Mouse (Mus musculus) neutrophil, adult 5-6 weeks (primary cell): ENCODE results near the gene Ddx25. TPM values are rescaled to one million over a fixed set of nuclear protein-coding genes. Genes with fewer than 3 reads are reported as not detected.

Experiments
- ATAC-seq: fragments of 151-379, 151-347 bp; 2 replicates; pipeline ENCODE4 v1.8.0; 2017; ENCODE audit warnings: mild to moderate bottlenecking, moderate TSS enrichment; ENCODE audit not compliant: insufficient number of reproducible peaks, poor library complexity, low FRiP score, severe bottlenecking; ENCODE audit errors: extremely low read depth
- total RNA-seq: library from RNA; stranded (forward); fragments of 200-1000 nt; gene quantifications from 2 replicates; pipeline ENCODE4 v1.2.3, GENCODE M21; 2017

Ddx25 gene
- total RNA-seq = 1.3 and 1.5 TPM in 2 replicates

DNA sequence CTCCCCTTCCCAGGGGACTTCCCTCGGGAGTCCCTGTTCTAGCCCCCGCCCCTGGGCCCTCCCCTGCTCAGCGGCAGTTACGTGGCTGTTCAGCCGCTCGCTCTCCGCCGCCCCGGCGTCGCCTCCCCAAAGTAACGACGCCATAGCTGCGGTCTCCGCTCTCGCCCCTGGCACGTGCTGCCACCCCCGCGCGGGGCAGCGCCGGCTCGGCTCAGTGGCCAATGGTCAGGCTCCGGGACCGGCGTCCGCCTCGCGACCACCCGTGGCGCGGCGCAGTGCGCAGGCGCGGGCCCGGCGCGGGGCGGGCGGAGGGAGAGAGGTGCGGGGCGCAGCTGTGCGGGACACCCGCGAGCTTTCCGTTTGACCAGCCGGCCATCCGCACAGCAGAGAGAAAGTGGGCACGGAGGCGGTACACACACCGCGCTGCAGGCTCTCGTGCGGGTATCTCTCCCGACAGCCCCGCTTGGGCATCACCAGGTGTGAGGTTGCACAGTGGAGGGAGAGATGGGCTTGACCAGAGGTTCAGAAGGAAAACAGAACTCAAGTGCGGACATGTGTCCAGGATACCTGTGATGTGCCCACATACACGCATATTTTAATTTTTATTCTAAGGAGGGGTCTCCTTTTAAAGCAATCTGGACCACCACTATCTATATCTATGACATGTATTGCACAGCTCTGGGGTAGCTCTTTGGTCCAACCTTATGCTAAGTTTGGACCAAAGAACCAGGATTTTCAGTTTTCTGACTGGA, at the start of gene Ddx25, which contains the start of gene Pus3:
Ddx25 (minus strand) TSS at position 272 of the 752 bp plus-strand sequence.
Pus3 (plus strand) TSS at position 339 of the 752 bp plus-strand sequence.
- no peak for ATAC-seq

DNA sequence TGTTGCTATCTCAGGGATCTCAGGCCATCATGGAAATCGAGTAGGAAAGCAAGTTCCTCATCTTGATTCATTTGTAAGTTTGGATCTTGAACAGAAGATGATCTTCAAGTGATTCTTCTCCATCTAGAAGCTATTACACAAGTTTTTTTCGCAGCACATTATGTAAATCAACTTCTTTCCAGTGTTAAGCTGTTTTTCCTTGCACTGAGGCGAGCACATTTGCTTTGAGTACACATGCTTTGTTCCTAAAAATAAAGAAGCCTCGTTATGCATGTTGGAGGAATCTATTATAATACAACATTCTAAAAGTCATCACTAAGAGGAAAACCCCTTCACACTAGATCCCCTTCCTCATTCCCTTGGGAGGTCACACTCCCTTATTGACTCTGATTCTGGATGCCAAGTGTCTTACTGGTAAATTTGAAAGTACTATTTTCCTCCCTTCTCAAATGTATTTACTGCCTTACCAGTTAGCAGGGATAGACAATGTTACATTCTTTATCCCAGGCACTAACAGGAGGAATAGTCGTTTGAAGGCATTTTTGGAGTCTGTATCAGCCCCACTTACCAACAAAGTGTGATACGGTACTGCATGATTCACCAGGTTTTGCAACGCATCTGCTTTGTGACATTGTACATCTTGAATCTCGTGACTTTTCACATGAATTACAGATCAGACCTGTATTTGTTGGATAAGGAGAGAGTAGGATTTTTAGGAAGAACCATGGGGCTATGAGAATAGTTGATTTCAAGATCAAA, 49.5 kb upstream of the Ddx25 start:
- no peak for ATAC-seq

GRCm38 (mm10) chr9:35592903-35593302, 34.6 kb upstream of the Ddx25 start:
- ATAC-seq = no peak

- ATAC-seq = no peak
Measured at GRCm38 (mm10) chr9:35587674-35588073, 29.3 kb upstream of the Ddx25 start.

- no peak for ATAC-seq
Measured at GRCm38 (mm10) chr9:35574416-35574815, 16.1 kb upstream of the Ddx25 start.

DNA sequence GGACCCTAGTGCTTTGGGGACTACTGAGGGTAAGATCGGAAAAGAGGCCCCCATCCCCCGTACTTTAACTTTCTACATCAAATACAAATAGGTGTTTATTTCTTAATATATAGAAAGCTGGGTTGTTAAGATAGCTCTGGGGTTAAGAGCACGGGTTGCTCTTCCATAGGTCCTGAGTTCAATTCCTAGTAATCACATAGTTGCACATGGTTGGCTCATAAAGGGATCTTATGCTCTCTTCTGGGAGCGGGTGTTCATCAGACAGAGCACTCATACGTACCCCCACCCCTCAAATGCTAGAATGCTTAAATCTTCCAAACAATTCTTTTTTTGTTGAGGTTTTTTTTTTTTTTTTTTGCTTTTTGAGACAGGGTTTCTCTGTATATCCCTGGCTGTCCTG, 12.3 kb upstream of the Ddx25 start:
- no peak for ATAC-seq

DNA sequence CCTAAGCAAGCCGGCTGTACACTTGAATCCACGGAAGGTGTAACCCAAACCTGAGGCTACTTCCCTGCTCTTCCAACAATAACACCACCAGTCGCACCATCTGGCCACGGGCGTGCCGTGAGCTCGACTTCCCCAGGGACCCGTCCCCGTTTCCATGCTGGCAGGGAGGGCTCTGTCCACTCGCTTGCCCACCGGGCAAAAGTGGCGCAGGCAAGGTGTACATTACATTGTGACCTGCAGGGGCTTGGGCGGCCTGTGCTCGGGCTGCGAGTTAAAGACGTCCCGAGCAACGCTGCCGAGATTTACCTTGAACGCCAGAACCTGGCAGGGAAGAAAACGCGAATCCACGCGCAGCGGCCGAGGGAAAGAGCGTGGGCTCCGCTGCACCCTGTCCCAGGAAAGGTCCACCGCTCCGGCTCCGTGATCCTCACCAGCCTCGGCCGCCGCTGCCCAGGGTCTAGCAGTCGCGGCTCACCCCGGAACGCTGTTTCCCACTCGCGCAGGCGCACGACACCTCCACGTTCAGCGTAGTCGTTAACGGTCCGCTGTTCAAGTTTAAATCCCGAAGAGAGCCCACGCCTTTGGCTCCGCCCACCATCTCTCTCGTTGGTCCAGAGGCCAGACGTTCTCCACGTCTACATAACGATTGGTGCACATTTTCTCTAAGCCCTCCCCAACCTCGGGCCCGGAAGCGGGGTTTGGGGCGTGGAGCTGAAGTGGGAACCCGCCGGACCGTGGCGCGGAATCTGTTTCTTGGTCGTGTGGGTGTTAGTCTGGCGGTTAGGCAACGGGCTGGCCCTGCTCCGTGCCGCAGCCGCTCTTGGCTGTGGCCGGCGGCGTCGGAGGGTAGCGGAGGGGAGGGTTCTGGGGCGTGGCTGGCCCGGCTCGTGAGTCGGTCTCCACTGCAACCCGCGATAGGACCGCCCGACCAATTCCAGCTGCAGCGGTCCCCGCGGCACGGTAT, 11.5 kb upstream of the Ddx25 start, which contains the start of the genes Pate2 and Hyls1:
Pate2 (plus strand) TSS at position 714 of the 964 bp plus-strand sequence.
Hyls1 (minus strand) TSS at position 828 of the 964 bp plus-strand sequence.
- ATAC-seq = peak; percentile 98

GRCm38 (mm10) chr9:35567995-35568394, 9.7 kb upstream of the Ddx25 start:
- no peak for ATAC-seq

DNA sequence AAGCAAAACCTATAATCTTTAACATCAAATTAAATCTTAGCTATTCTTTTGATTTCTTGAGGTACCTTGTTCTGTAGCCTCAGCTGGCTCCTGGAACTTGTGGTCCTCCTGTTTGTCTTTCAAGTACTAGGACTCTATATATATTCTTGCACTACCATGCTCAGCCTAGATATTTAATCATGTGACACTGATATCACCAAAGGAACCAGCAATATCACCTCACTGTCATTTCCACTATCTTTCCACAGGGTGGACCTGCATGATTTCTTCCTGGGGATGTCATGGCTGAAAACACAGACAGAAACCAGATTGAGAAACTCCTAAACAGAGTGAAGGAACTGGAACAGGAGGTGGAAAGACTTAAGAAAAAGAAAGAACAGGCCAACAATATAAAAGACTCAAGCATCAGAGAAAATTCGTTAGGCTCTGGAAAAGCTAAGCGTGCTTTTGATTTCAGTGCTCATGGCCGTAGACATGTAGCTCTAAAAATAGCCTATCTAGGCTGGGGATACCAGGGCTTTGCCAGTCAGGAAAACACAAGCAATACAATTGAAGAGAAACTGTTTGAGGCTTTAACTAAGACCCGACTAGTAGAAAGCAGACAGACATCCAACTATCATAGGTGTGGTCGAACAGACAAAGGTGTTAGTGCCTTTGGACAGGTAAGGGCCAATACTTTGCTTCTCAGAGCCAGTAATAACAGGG, 6.4 kb upstream of the Ddx25 start:
- no peak for ATAC-seq

- ATAC-seq = no peak
Measured at GRCm38 (mm10) chr9:35561583-35561982, 3.3 kb upstream of the Ddx25 start.

- no peak for ATAC-seq
Measured at GRCm38 (mm10) chr9:35561076-35561475, 2.7 kb upstream of the Ddx25 start.

DNA sequence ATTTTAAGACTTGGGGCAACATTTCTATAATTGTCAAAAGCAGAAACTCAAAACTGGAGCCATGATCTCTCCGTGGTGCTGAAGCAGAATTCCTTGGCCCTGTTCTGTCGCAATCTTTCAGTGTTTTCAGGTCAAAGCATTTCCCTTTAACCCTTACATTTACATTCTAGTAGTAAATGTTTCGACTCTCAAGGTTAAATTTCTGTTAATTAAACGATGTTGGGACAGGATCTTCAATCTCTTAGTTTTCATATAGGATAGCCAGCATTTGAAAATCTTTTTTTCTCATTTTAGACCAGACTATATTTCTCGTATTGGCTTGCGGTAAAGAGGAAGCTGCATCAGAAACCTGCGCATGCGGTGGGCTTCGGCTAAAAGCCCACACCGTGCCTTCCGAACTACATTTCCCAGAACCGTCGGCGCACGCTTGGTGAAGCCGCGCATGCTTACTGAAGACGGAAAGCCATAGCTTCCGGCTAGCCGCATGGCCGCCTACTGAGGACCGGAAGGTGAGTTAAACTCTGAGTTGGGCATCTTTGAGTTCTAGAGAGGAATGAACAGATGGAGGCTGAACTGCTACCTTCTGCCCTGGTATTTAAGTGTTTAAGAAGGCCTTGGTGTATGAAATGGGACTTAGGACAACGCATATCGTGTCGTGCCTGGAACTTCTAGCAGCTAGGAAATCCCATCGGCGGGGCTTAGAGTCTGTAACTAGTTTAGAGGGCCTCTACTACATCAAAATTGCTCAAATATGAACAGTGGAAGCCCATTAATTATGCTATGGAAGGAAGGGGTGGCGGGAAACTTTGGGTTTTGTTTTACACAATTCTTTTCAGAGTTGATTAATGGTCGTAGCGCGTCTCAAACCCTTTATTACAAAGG, 922 bp upstream of the Ddx25 start:
- ATAC-seq = peak; percentile 96

DNA sequence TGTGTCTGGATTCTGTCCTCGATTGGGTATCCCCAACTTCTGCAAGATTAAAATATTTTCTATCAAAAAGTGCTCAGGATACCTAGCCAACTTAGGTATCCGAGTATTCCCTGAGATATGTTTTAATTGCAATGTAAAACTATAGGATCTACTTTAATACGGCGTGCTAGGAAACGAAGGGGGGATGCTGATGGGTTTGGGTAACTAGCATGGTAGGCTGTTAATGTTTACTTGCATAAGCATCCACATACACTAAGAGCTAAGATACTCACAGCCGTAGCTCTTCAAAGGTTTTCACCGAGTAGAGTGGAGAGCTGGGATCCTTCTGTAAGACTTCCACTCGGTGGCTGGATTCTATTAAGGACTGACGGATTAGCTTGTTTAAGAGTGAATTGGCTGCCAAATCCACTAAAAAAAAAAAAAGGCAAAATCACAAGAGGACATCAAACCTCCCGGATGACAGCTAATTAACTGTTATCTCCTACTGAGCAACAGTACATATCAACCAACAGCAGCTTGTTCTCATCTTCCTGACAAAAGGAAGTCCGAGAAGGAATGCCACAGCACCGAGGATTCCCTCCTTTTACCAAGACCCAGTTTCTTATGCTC, 1.7 kb downstream of the Ddx25 start:
- ATAC-seq = no peak

DNA sequence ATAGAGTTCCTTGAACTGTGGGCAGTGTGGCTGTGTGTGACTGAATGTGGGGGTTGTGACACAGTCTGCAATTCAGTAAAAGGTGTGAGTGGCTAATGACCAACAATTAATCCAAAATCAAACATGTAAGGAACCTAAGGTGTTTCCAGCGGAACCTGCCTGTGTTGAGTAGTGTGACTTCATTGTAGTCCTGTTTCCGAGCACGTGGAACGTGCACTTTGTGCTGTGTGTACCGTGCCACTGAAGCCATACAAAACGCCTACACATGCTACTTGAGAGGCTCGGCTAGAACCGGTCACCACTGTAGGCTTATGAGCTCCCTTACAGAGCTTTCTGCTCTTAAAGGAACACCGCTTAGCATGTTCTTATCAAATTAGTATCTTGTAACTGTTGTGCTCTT, 9.9 kb downstream of the Ddx25 start:
- ATAC-seq = no peak

DNA sequence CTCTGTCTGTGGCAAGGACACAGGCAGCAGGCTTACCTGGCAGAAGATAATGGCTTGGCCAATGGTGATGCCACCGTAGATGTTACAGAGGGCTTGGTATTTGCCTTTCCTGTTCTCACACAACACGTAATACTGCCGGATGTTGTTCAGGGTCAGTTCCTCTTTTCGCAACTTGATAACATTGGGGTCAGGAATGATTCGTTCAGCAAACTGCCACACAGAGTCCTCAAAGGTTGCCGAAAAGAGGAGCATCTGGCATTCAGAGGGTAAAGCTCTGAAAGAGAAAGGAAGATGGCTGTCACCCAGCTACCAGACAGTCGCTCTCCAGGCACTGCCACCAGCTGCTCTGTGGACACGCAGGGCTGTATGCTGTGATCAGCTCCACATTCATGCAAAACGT, 11.6 kb downstream of the Ddx25 start:
- peak; percentile 94 for ATAC-seq

GRCm38 (mm10) chr9:35545704-35546103, 12.6 kb downstream of the Ddx25 start:
- no peak for ATAC-seq

- no peak for ATAC-seq
Measured at GRCm38 (mm10) chr9:35544666-35545065, 13.7 kb downstream of the Ddx25 start.
